Mouse (Mus musculus) myocyte (in vitro differentiated cells): Measurements from ENCODE around the gene Zfp385c. TPM values are rescaled to one million over a fixed set of nuclear protein-coding genes. Genes with fewer than 3 reads are reported as not detected.

Experiments used
- H3K27me3 ChIP-seq: one replicate; pipeline ENCODE4 v1.6.1; 2011; ENCODE audit not compliant: control insufficient read depth, insufficient read depth, insufficient read length
- H3K36me3 ChIP-seq: one replicate; pipeline ENCODE4 v1.6.1; 2011; ENCODE audit not compliant: control insufficient read depth, insufficient read depth
- H3K4me2 ChIP-seq: one replicate; pipeline ENCODE4 v1.6.1; 2011; ENCODE audit warnings: low read depth, control low read depth
- H3K4me3 ChIP-seq: one replicate; pipeline ENCODE4 v1.5.1; 2011; ENCODE audit warnings: mild to moderate bottlenecking, control low read depth, moderate library complexity
- H3K79me2 ChIP-seq: one replicate; pipeline ENCODE4 v1.6.1; 2011; ENCODE audit not compliant: control insufficient read depth, insufficient read depth
- H3ac ChIP-seq: one replicate; pipeline ENCODE4 v1.6.1; 2011; ENCODE audit not compliant: control insufficient read depth, insufficient read length
- CEBPB ChIP-seq: IDR thresholded peaks from 2 replicates; pipeline ENCODE4 v1.6.1; 2011; ENCODE audit warnings: mild to moderate bottlenecking, moderate library complexity; ENCODE audit not compliant: poor library complexity, insufficient read depth, severe bottlenecking
- E2F4 ChIP-seq: IDR thresholded peaks from one replicate; pipeline ENCODE4 v1.6.1; 2011; ENCODE audit warnings: mild to moderate bottlenecking, control low read depth, moderate library complexity; ENCODE audit not compliant: insufficient read depth
- MAX ChIP-seq: IDR thresholded peaks from one replicate; pipeline ENCODE4 v1.6.1; 2011; ENCODE audit warnings: low read depth, mild to moderate bottlenecking, control low read depth
- MYOD1 ChIP-seq, 3 experiments: IDR thresholded peaks; one replicate each; pipeline ENCODE4 v1.6.1; 2011; ENCODE audit warnings: control low read depth in 2 of 3, low read depth in 2 of 3, mild to moderate bottlenecking in 2 of 3, moderate library complexity in 1 of 3; ENCODE audit not compliant: insufficient read length in 2 of 3, control insufficient read depth in 1 of 3
- MYOG ChIP-seq, 3 experiments: IDR thresholded peaks; one replicate each; pipeline ENCODE4 v1.6.1; 2011; ENCODE audit warnings: control low read depth in 2 of 3, low read depth in 2 of 3, mild to moderate bottlenecking in 2 of 3; ENCODE audit not compliant: insufficient read length in 2 of 3, control insufficient read depth in 1 of 3, insufficient read depth in 1 of 3
- POLR2A ChIP-seq: IDR thresholded peaks from one replicate; pipeline ENCODE4 v1.6.1; 2011; ENCODE audit warnings: low read depth, mild to moderate bottlenecking, control low read depth, moderate library complexity; ENCODE audit not compliant: insufficient read length
- POLR2AphosphoS2 ChIP-seq: IDR thresholded peaks from one replicate; pipeline ENCODE4 v1.6.1; 2011; ENCODE audit warnings: low read depth, control low read depth; ENCODE audit not compliant: insufficient read length
- REST ChIP-seq: IDR thresholded peaks from one replicate; pipeline ENCODE4 v1.6.1; 2011; ENCODE audit warnings: mild to moderate bottlenecking, control low read depth, moderate library complexity; ENCODE audit not compliant: insufficient read depth, insufficient read length
- SRF ChIP-seq: IDR thresholded peaks from one replicate; pipeline ENCODE4 v1.6.1; 2011; ENCODE audit warnings: low read depth; ENCODE audit not compliant: control insufficient read depth, insufficient read length
- TCF12 ChIP-seq: IDR thresholded peaks from one replicate; pipeline ENCODE4 v1.6.1; 2011; ENCODE audit warnings: mild to moderate bottlenecking, control low read depth; ENCODE audit not compliant: poor library complexity, insufficient read depth, severe bottlenecking
- TCF3 ChIP-seq: IDR thresholded peaks from one replicate; pipeline ENCODE4 v1.6.1; 2011; ENCODE audit warnings: low read depth, control low read depth; ENCODE audit not compliant: insufficient read length
- USF1 ChIP-seq: IDR thresholded peaks from one replicate; pipeline ENCODE4 v1.6.1; 2011; ENCODE audit warnings: low read depth, mild to moderate bottlenecking, control low read depth, moderate library complexity
- polyA plus RNA-seq: library from polyadenylated mRNA; unstranded; fragments of >200 nt; fragmentation: generic; extraction: Trizol; gene quantifications from one replicate; pipeline ENCODE4 v1.2.1, GENCODE M21; 2012; ENCODE audit warnings: missing spikeins

Zfp385c gene
- polyA plus RNA-seq, 1 experiment, result 0.24 TPM

DNA sequence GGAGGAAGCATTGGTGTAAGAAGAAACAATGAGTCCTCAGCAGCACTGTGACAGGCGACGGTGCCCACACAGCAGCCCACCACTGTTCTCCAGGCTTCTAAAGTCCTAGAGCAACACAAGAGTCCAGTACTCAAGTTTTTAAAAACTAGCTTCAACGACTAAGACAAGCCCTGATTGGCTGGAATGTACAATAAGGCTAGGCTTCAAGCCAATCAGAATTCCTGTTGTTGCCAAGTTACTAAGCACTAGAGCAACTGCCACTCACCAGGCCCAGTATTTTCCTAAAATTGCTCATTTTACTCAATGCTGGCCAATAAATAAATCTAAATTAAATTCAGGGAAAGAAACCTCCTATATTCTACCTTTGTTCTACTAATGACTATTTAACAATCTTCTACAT is 79.0 kb downstream of the Zfp385c start:
- H3K36me3 ChIP-seq, result peaks cover 5% of the 10 kb centered on the region
- H3K79me2 ChIP-seq, result peaks cover 100% of the 10 kb centered on the region
- H3K4me3 ChIP-seq, result no peak overlapping the region
- no peak for TF ChIP-seq USF1
- TF ChIP-seq MYOG (IDR thresholded peaks at IDR 0.05; ENCODE audit: control insufficient read depth in 1 of 3, insufficient read depth in 1 of 3, insufficient read length in 2 of 3, low read depth in 2 of 3), result no peak
- TF ChIP-seq MYOD1 (IDR thresholded peaks at IDR 0.05; ENCODE audit: control insufficient read depth in 1 of 3, insufficient read length in 2 of 3, low read depth in 2 of 3), result no peak
- H3K4me2 ChIP-seq, result no peak overlapping the region
- H3K27me3 ChIP-seq, result no peaks in the 10 kb centered on the region
- H3ac ChIP-seq, result no peak overlapping the region

DNA sequence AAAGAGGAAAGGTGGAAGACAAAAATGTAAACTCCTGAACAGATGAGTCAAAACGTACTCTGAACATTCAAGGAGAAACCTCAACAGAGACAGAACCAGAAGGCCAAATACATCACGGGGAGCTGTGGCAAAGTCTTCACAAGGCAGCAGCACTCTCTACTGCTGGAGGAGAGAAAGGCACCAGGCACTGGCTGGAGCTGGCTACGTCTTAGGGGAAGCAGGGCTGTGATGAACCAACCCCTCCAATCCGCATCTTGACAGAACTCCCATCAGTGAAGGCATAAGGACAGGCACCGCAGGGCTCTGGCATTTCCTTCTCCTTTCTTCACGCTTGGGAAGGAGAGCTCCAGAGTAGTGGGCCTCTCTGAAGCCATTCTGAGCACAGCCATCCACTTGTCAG is 80.6 kb downstream of the Zfp385c start:
- peaks cover 5% of the 10 kb centered on the region for H3K36me3 ChIP-seq
- H3K27me3 ChIP-seq, result no peaks in the 10 kb centered on the region
- H3K79me2 ChIP-seq, result peaks cover 100% of the 10 kb centered on the region
- no peak overlapping the region for H3K4me3 ChIP-seq
- no peak overlapping the region for H3K4me2 ChIP-seq
- no peak for TF ChIP-seq MAX
- TF ChIP-seq USF1, result no peak
- no peak for TF ChIP-seq CEBPB
- no peak for TF ChIP-seq SRF
- TF ChIP-seq MYOG (IDR thresholded peaks at IDR 0.05; ENCODE audit: control insufficient read depth in 1 of 3, insufficient read depth in 1 of 3, insufficient read length in 2 of 3, low read depth in 2 of 3), result no peak
- no peak for TF ChIP-seq REST
- no peak for TF ChIP-seq POLR2AphosphoS2
- no peak for TF ChIP-seq MYOD1 (IDR thresholded peaks at IDR 0.05; ENCODE audit: control insufficient read depth in 1 of 3, insufficient read length in 2 of 3, low read depth in 2 of 3)
- no peak for TF ChIP-seq TCF3
- no peak for TF ChIP-seq TCF12
- TF ChIP-seq POLR2A, result no peak
- no peak for TF ChIP-seq E2F4
- H3ac ChIP-seq, result no peak overlapping the region

DNA sequence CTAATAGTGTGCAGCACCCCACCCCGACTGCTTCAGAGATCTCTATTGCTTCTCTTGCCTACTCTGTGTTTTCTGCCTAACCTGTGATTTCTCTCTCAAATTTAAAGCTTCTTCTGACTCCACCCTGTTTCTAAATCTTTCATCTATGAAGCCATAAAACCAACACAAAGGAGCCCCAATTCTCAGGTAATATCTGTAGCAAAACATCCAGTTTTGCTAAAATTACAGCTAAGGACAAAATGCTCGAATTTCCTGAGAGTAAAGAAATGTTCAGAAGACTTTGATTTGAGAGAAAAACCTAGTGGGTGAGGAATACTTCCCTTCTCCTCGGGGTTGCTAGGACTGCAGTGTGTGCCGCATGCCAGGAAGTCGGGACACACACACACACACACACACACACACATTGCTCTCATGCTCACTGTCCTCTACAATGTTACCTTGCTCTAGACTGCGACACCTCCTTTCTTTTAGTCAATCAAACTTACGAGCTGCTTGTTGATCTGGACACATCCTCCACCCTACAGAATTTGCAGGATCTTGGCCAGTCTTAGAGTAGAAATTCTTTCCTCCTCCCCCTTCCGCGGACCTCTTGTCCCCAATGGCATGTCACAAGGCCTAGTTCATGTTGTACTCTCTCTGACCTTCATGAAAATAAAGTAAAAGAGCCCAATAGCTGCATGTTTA is 82.1 kb downstream of the Zfp385c start:
- H3K4me2 ChIP-seq, result peak overlapping the region; percentile 36
- TF ChIP-seq MYOD1 (IDR thresholded peaks at IDR 0.05; ENCODE audit: control insufficient read depth in 1 of 3, insufficient read length in 2 of 3, low read depth in 2 of 3) (no peak), POLR2A (no peak), TCF12 (no peak), MYOG (IDR thresholded peaks at IDR 0.05; ENCODE audit: control insufficient read depth in 1 of 3, insufficient read depth in 1 of 3, insufficient read length in 2 of 3, low read depth in 2 of 3) (no peak), USF1 (no peak), POLR2AphosphoS2 (no peak), CEBPB (no peak), SRF (no peak), E2F4 (no peak), REST (no peak), MAX (no peak), TCF3 (no peak)

DNA sequence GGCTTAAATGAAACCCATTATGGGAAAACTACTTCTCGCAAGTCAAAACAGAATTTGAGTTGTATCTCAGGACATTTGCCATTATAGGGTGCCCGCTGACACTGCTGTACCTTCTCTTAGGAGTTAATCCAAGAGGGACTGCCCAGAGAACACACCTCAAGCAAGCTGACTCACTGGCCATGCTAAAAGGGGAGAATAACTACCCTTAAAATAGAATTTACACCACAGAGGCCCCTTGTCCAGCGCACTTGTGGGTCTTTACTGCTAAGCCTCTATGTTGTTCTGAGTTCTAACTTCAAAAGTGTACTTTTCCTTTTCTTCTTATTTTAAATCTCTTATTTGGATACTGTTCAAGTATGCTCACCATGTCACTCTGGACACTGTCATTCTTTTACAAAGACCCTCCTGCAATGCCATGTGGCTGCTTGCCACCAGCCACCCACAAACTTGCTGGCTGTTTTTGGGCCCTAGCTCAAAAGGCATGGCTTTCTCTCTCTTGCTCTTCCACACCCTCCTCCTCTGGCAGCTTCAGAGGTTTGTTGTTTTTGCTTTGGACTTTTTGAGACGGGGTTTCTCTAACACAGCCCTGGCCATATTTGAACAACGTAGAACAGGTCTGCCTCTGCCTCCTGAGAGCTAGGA is 82.8 kb downstream of the Zfp385c start:
- TF ChIP-seq POLR2AphosphoS2, result no peak
- no peak for TF ChIP-seq SRF
- no peak for TF ChIP-seq REST
- TF ChIP-seq MYOD1 (IDR thresholded peaks at IDR 0.05; ENCODE audit: control insufficient read depth in 1 of 3, insufficient read length in 2 of 3, low read depth in 2 of 3), result no peak
- TF ChIP-seq TCF12, result no peak
- no peak for TF ChIP-seq MYOG (IDR thresholded peaks at IDR 0.05; ENCODE audit: control insufficient read depth in 1 of 3, insufficient read depth in 1 of 3, insufficient read length in 2 of 3, low read depth in 2 of 3)
- TF ChIP-seq TCF3, result no peak
- no peak for TF ChIP-seq CEBPB
- TF ChIP-seq USF1, result no peak
- TF ChIP-seq MAX, result no peak
- TF ChIP-seq E2F4, result no peak
- TF ChIP-seq POLR2A, result no peak
- Histone ChIP-seq H3K4me3 (no peak overlapping the region), H3ac (no peak overlapping the region), H3K27me3 (no peaks in the 10 kb centered on the region), H3K36me3 (no peaks in the 10 kb centered on the region), H3K4me2 (peak overlapping the region; percentile 36), H3K79me2 (peaks cover 99% of the 10 kb centered on the region)

More for the DNA sequence above, 82.1 kb downstream of the Zfp385c start:
- H3K27me3 ChIP-seq, result no peaks in the 10 kb centered on the region
- no peak overlapping the region for H3K4me3 ChIP-seq
- no peak overlapping the region for H3ac ChIP-seq
- peaks cover 99% of the 10 kb centered on the region for H3K79me2 ChIP-seq
- no peaks in the 10 kb centered on the region for H3K36me3 ChIP-seq
